Mouse (Mus musculus) central nervous system, embryonic 11.5 days (tissue): ENCODE measurements around the gene Zfp994. TPM values are rescaled to one million over a fixed set of nuclear protein-coding genes. Genes with fewer than 3 reads are reported as not detected.

ENCODE experiments used
- polyA plus RNA-seq: library from polyadenylated mRNA; depleted of rRNA; stranded (reverse); fragments of >200 nt; gene quantifications from 2 replicates; pipeline ENCODE4 v1.2.3, GENCODE M21; 2012; rRNA removed

The Zfp994 gene
- 1.3 and 2.3 TPM in 2 replicates for polyA plus RNA-seq

GRCm38 (mm10) chr17:22225422-22226012 lies at the start of gene Zfp994:
Gene Zfp994, minus strand, starts transcription at chr17:22225616.

GRCm38 (mm10) chr17:22165722-22166294 lies 59.6 kb downstream of the Zfp994 start, which contains the start of gene Zfp947:
Gene Zfp947, minus strand, starts transcription at chr17:22166190.

Other genes starting within 250 kb of the Zfp994 start
- gene Zfp947, start 59.4 kb downstream of the Zfp994 start, polyA plus RNA-seq: 0.84 and 1.6 TPM in 2 replicates
- 4.8 and 10.2 TPM in 2 replicates for gene CT030661.1, start 89.2 kb upstream of the Zfp994 start, polyA plus RNA-seq
- gene Zfp944, start 135.8 kb upstream of the Zfp994 start, polyA plus RNA-seq: 5.3 and 10.3 TPM in 2 replicates
- 2.0 and 4.7 TPM in 2 replicates for gene Zfp758, start 135.8 kb upstream of the Zfp994 start, polyA plus RNA-seq
- gene Zfp946, start 198.6 kb upstream of the Zfp994 start, polyA plus RNA-seq: 12.5 and 21.6 TPM in 2 replicates